Mouse (Mus musculus) right cerebral cortex, postnatal 10 days (tissue): Measurements from ENCODE around the gene Stim2.

Experiments used
- DNase-seq, 2 experiments: peaks; one replicate each; pipeline ENCODE4 v3.0.0; 2021; ENCODE audit warnings: low spot score in 2 of 2

The Stim2 gene

GRCm38 (mm10) chr5:53998146-53998742, at the start of gene Stim2:
Gene Stim2 (plus strand): TSS chr5:53998499.
- peak; percentile 97 for DNase-seq

- DNase-seq: no peak
These were observed 49.6 kb upstream of the Stim2 start for GRCm38 (mm10) chr5:53948606-53949266.

GRCm38 (mm10) chr5:53950189-53950588, 48.1 kb upstream of the Stim2 start:
- DNase-seq: no peak

GRCm38 (mm10) chr5:53953216-53953615, 45.1 kb upstream of the Stim2 start:
- no peak for DNase-seq

DNA sequence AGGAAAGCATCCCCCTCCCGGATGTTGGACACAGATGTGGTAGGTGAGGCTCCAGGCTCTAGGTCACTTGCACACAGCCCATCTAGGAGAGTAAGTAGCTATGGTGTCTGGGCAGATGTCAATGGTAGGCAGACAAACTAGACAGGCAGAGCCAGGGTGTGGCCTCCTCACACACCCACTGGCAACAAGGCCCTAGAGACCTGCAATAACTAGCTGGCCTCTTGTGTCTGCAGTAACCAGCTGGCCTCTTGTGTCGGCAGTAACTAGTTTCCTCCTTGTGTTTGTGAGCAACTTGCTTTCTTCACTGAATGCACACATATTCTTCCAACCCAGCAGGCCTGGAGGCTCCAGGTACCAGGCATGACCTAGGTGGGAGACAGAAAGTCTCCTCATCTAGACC, 44.5 kb upstream of the Stim2 start:
- DNase-seq: no peak

DNA sequence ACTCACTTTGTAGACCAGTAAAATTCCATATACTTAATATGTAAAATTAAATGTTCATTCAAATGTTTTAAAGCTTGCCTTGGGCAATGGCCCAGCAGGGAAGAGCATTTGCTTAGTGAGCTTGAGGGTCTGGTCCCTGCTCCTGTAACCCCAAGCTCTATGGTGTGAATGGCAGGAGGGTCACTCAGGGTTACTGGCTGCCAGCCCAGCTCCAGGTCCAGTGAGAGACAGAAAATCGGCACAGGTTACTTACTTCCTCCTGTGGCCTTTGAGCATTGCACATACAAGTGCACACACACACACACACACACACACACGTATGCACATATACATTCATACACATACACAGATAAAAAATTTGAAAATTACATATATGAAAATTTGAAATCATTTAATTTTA, 42.3 kb upstream of the Stim2 start:
- no peak for DNase-seq

- DNase-seq: no peak
These were observed 41.6 kb upstream of the Stim2 start for GRCm38 (mm10) chr5:53956396-53957314.

GRCm38 (mm10) chr5:53957348-53957747, 41.0 kb upstream of the Stim2 start:
- DNase-seq: no peak

- DNase-seq: no peak
These were observed 37.1 kb upstream of the Stim2 start for GRCm38 (mm10) chr5:53961229-53961628.

DNA sequence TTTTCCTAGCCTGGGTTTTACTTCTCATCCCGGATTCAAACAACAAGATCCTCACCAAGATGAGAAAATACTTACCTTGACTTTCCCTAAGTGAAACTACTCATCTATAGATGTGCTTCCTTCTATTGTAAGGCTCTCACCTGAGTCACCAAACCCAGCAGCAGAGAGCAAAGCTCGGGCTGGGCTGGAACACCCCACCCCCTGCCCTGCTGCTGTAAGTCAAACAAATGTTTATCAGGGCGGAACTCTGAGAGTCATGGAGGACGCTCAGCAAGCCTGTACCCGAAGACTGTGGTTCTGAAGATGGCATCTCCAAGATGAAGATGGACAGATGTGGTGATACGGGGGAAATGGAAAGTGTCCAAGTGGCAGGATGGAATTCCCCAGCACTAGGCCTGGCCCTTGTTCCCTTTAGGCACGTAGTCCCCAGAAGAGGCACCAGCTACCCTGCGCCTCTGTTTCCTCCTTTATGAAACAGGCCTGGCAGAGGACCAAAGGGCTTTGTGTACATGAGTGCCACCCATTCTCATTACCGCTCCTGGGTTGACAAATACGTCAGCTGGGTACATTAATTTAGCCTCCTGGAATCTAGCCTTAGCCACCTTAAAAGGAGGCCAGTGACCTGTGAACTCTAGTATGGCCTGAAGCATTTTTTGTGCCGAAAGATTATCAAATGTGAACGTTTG, 36.3 kb upstream of the Stim2 start:
- DNase-seq: no peak

DNA sequence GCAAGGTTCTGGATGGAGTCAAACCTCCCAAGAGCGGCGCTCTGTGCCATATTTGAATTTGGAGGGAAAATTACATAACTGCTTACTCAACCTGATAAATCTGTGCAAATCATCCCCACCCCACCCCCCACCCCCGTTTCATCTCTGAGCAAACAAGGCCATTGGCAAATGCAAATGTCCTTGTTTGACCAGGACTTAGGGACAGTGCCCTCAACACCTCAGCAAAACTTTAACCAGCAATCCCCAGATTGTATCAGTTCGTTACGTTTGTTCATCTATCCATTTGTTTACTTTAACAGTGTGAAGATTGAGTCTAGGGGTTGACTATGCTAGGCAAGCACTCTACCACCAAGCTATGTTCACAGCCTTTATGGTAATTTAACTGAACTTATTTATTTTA, 32.6 kb upstream of the Stim2 start:
- DNase-seq: no peak

- DNase-seq: no peak
These were observed 30.7 kb upstream of the Stim2 start for GRCm38 (mm10) chr5:53967560-53967959.

GRCm38 (mm10) chr5:53970178-53970577, 28.1 kb upstream of the Stim2 start:
- DNase-seq: no peak

- no peak for DNase-seq
These were observed 27.1 kb upstream of the Stim2 start for GRCm38 (mm10) chr5:53971201-53971600.

DNA sequence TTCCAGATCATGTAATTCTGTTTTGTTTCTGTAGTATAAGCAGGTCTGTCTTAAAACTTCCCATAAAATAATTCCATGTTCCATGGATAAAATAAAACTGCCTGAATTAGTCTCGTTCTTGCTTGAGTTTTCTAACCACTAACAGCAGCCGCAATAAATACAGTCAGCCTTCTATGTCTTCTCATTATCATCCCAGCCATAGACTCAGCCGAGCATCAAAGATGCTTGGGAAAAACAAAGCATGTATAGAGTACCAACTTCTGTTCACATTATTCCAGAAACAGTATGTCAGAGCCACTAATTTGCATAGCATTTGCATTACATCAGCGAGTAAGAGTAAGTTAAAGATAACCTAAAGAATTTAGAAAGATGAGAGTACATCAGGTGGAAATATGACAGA, 25.4 kb upstream of the Stim2 start:
- no peak for DNase-seq

DNA sequence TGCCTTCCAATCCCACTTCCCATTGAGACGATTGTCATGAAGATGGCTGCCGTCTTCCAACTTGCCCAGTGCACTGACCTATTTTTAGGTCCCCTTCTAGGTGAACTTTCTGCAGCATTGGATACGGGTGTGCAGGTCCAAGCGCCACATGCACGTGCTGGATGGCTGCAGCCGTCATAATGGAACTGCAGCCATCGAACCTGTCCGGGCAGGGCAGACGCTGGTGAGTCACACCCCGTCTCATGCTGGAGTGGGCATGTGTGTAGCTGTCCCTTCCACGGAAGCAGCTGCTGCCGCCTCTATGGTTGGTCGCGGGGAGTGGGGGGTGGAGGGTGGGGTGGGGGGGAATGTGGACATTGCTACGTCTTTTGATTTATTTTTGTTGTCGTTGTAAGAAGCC, 21.8 kb upstream of the Stim2 start:
- DNase-seq: no peak

GRCm38 (mm10) chr5:53977060-53977459, 21.2 kb upstream of the Stim2 start:
- no peak for DNase-seq

DNA sequence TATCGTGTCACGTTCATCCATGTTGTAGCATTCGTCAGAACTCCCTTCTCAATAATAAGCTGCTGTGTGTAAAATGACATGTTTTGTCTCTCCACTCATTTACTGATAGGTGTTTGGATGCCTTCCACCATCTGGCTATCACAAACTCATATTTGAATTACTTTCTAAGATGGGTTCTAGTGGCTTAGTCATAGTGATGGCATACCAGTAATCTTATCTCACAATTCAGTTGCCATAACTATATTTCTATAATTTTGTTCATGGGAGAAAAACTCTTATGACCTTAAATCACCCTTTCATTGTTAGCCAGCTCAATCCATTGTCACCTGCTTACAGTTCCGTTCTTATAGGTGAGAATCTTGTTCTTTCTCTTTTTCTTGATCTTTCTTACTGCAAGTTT, 14.9 kb upstream of the Stim2 start:
- no peak for DNase-seq

GRCm38 (mm10) chr5:53985632-53986031, 12.7 kb upstream of the Stim2 start:
- no peak for DNase-seq

DNA sequence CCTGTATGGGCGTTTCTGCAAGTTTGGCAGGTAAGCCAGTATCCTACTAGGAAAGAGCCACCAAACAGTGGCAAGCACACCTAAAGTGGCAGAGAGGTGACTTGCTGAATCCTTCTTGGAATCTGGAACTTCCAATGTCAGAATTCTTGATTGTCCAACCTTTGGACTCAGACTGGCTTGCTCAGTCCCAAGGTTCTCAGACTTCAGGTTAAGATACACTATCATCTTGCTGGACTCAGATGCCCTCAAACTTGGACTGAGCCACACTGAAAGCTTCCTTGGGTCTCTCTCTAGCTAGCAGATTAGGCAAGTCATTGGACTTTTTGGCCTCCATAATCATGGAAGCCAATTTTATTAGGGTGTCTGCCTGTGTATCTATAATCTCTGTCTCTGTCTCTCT, 10.8 kb upstream of the Stim2 start:
- DNase-seq: no peak

DNA sequence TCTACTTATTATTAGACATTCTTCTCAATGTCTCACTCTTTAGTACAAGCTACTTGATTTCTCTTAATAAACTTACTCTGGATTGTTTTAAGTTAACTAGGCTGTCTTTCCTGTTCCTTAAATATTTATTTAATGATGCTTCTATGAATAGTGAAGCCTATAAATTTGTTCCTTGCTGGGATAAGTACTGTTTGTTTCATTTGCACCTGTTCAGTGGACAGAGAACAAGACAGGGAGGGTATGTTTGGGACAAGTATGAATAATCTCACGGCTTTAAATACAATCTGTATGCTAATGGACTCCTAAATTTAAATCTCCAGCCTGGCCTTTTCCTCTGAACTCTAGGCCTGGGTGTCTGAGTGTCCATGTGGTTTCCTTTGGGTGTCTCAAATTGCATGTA, 10.2 kb upstream of the Stim2 start:
- no peak for DNase-seq

- peak; percentile 83 for DNase-seq
These were observed 5.7 kb upstream of the Stim2 start for GRCm38 (mm10) chr5:53992616-53993015.
